Mouse (Mus musculus) intestine, embryonic 14.5 days (tissue): ENCODE measurements around the gene Calca. TPM values are rescaled to one million over a fixed set of nuclear protein-coding genes. Genes with fewer than 3 reads are reported as not detected.
"Not testable (repeated sequence)": the region's sequence is repeated elsewhere in the genome, so short reads cannot be mapped to it uniquely, and the experiment has no call there.

Experiments
- ATAC-seq: fragments of 200-750 bp; cut with Nextera tagmentation; replicated peaks from 2 replicates; pipeline ENCODE4 v1.8.0; 2017; ENCODE audit warnings: low read depth, moderate number of reproducible peaks, moderate TSS enrichment, moderate library complexity; ENCODE audit not compliant: low FRiP score, low TSS enrichment
- DNase-seq: peaks from one replicate; pipeline ENCODE4 v3.0.0-alpha.2; 2018; ENCODE audit warnings: low spot score
- H3K27ac ChIP-seq: fragments of 300-500 bp; sonication (generic); 2 replicates; pipeline ENCODE4 v1.5.1; 2014; ENCODE audit warnings: low read depth, mild to moderate bottlenecking, control low read depth
- H3K27me3 ChIP-seq: fragments of 300-500 bp; sonication (generic); replicated peaks from 2 replicates; pipeline ENCODE4 v1.6.1; 2014; ENCODE audit warnings: low read length, control low read depth; ENCODE audit not compliant: control insufficient read depth, insufficient read depth
- H3K36me3 ChIP-seq: fragments of 300-500 bp; sonication (generic); 2 replicates; pipeline ENCODE4 v1.6.1; 2014; ENCODE audit warnings: low read length, control low read depth; ENCODE audit not compliant: control insufficient read depth, insufficient read depth
- H3K4me1 ChIP-seq: fragments of 300-500 bp; sonication (generic); replicated peaks from 2 replicates; pipeline ENCODE4 v1.6.1; 2014; ENCODE audit warnings: low read length, control low read depth, mixed read lengths; ENCODE audit not compliant: control insufficient read depth, insufficient read depth
- H3K4me2 ChIP-seq: fragments of 300-500 bp; sonication (generic); 2 replicates; pipeline ENCODE4 v1.6.1; 2014; ENCODE audit warnings: low read length
- H3K4me3 ChIP-seq: fragments of 300-500 bp; sonication (generic); 2 replicates; pipeline ENCODE4 v1.5.1; 2014; ENCODE audit warnings: low read depth, low read length, control low read depth, mixed read lengths
- H3K9ac ChIP-seq: fragments of 300-500 bp; sonication (generic); 2 replicates; pipeline ENCODE4 v1.6.1; 2014; ENCODE audit warnings: mild to moderate bottlenecking, low read length
- H3K9me3 ChIP-seq: fragments of 300-500 bp; sonication (generic); 2 replicates; pipeline ENCODE4 v1.6.1; 2016; ENCODE audit warnings: low read length, control low read depth; ENCODE audit not compliant: control insufficient read depth
- WGBS: fragments of 180-500 bp; shearing (Covaris S2); extraction: QIAGEN DNeasy Blood & Tissue Kit; methylation state at CpG from one replicate; pipeline ENCODE4 v1.1.7; 2014; 5-methylcytosine and 5-hydroxymethylcytosine counted together
- polyA plus RNA-seq: library from polyadenylated mRNA; unstranded; fragments of >200 nt; fragmentation: Nextera tagmentation; extraction: Ambion mirVana; gene quantifications from 2 replicates; pipeline ENCODE4 v1.2.1, GENCODE M21; 2014

Calca gene
- polyA plus RNA-seq, 1 experiment from 2014 or later = 1.2 TPM

DNA sequence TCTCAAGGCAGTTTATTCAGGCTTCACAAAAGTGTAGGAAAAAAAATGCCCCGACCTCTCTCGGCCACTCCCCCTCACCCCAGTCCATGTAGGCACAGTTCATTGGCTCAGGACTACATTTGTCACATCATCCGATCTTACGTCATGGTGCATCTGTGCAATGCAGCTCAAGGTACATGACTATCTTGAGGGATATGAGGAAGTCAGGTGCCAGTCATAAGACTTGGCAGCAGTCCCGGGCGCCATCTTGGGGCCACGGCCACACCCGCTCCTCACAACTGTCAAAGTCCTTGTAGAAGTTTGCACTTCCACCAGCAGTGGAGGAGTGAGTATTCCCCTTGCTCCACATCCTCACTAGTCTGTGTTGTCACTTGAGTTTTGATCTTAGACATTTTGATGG is 41.8 kb downstream of the Calca start:
- H3K4me1 ChIP-seq, ATAC-seq, H3K9me3 ChIP-seq, H3K27me3 ChIP-seq, DNase-seq, H3K9ac ChIP-seq, H3K27ac ChIP-seq, H3K4me3 ChIP-seq, H3K36me3 ChIP-seq, H3K4me2 ChIP-seq: not testable (repeated sequence)
- WGBS = 94% methylated on average over 8 of the region's 8 CpGs

DNA sequence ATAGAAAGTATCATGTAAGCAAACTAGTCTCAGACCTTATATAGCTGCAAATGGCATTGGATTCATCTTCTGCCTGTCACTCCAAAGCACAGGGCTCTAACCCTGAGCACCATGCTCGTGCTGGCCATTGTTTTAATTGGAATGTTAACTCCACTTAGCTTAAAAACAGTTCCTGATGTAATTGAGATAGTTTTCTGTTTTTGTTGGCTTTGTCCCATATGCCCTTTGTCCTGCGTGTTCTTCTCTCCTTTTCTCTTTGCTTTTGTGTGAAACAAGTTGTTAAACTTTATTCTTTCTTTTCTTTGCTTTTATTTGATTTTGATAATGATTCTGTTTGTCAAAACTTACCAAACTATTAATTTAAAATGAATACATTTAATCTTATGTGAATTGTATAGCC is 53.7 kb downstream of the Calca start:
- 61% methylated on average over 2 of the region's 2 CpGs for WGBS
- H3K4me1 ChIP-seq = no peaks in the 10 kb centered on the region
- no peak for ATAC-seq
- no peaks in the 10 kb centered on the region for H3K27me3 ChIP-seq
- no peaks in the 10 kb centered on the region for H3K9me3 ChIP-seq
- H3K27ac ChIP-seq = no peak overlapping the region
- no peak overlapping the region for H3K9ac ChIP-seq
- DNase-seq = no peak
- no peak overlapping the region for H3K4me3 ChIP-seq
- no peak overlapping the region for H3K4me2 ChIP-seq
- H3K36me3 ChIP-seq = no peaks in the 10 kb centered on the region

Other genes starting within 250 kb of the Calca start
- gene Pde3b, start 221.1 kb downstream of the Calca start, polyA plus RNA-seq = 6.9 and 8.4 TPM in 2 replicates
- 2.4 and 2.7 TPM in 2 replicates for gene Cyp2r1, start 73.4 kb downstream of the Calca start, polyA plus RNA-seq
- 1.3 and 2.0 TPM in 2 replicates for gene Calcb, start 82.3 kb upstream of the Calca start, polyA plus RNA-seq
- gene Insc, start 107.3 kb upstream of the Calca start, polyA plus RNA-seq = 20.8 and 22.0 TPM in 2 replicates